8 mouse cellular contexts compared by ENCODE assay signal in the genomic region with DNA sequence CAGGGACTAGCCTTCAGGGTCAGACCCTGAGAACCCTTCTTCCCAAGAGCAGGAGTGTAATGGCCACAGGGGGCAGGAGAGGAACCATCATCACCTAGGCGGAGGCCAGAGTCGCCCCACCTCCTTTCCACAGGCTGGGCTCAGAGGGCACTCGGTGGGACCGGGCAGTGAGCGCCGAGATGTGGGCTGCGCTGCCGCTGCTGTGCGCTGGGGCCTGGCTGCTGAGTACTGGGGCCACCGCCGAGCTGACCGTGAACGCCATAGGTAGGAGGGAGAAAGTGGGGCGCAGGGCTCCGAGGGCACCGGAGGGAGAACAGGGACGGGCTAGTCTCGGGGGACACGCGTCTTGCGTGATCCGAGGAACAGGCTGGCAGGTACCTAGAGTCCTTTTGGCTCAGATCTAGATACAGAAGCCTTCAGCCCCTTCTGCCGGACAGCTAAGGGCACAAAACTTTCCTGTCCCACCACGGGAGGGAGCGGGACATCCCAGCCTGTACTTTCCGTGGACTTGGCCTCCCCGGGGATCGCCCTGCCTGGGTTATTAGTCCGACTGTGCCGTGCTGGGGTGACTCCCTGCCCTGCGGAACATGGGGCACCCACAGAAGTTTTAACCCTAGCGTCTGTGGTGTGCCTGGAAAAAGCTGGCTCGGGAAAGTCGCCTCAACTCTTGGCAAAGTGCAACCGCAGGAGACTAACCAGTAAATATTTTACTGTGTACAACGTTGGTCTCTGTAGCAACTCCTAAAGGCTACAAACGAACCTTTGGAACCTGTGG. TPM values are rescaled to one million over a fixed set of nuclear protein-coding genes. Genes with fewer than 3 reads are reported as not detected.
DNase-seq lines count a peak whose midpoint lies in the region.

No protein-coding gene starts in this region.

- no peaks in the 10 kb centered on the region for H3K9me3 ChIP-seq in forebrain, embryonic 10.5 days

- peaks cover 16% of the 10 kb centered on the region for H3K27me3 ChIP-seq in forebrain, embryonic 10.5 days (ENCODE audit: poor library complexity, severe bottlenecking)

- peaks cover 10% of the 10 kb centered on the region for H3K4me1 ChIP-seq in forebrain, embryonic 10.5 days

- DNase-seq in left cerebral cortex, adult 11 months (ENCODE audit: low spot score), result peak; percentile 21
- DNase-seq in left cerebral cortex, adult 8-10 months (ENCODE audit: low spot score in 2 of 2), result no peak
- DNase-seq in forebrain, embryonic 10.5 days (ENCODE audit: extremely low spot score, low spot score), result peak; percentile 63
- DNase-seq in heart, postnatal 14 days, result peak; percentile 68 to 72
- DNase-seq in kidney, postnatal 4 days, result peak; percentile 82 to 90
- peak; percentile 84 to 87 for DNase-seq in lung, postnatal 4 days
- peak; percentile 79 for DNase-seq in retina, embryonic 14.5 days (ENCODE audit: low spot score)
- DNase-seq in urinary bladder, postnatal 36 days (ENCODE audit: low spot score in 2 of 2), result peak; percentile 68

- intact Hi-C loops in heart, postnatal 14 days (cut with DNase I), result no loop called here

- H3K4me3 ChIP-seq in forebrain, embryonic 10.5 days, result peak overlapping the region; percentile 61

- peak overlapping the region; percentile 68 for H3K27ac ChIP-seq in forebrain, embryonic 10.5 days

- under 1% methylated on average over 37 of the region's 37 CpGs for WGBS in forebrain, embryonic 10.5 days

- no peaks in the 10 kb centered on the region for H3K36me3 ChIP-seq in forebrain, embryonic 10.5 days (replicated peaks)

RNA-seq across cellular contexts. Expression of a gene that starts 0.6 kb away (rescaled TPM):
- 10 to 100 TPM; 16.2 to 42.2 (median 32.4) TPM for total RNA-seq in left cerebral cortex, adult 8-10 months (2022)
- polyA plus RNA-seq in forebrain, embryonic 10.5 days (2016; fragmentation: Nextera tagmentation; extraction: Ambion mirVana), result 6.0 TPM in 2 replicates
- total RNA-seq in heart, postnatal 14 days (2021), result 10 to 100 TPM; 39.9 to 40.0 TPM

Comparison
In these comparisons a context has a peak if more than half of its experiments do, and no peak if none do; other contexts are left out.
1. DNase-seq: peak in left cerebral cortex, adult 11 months (single experiment), forebrain, embryonic 10.5 days (single experiment), heart, postnatal 14 days (2 of 2), kidney, postnatal 4 days (2 of 2), lung, postnatal 4 days (2 of 2), retina, embryonic 14.5 days (single experiment) and urinary bladder, postnatal 36 days (2 of 2); none in left cerebral cortex, adult 8-10 months (0 of 2).